Mouse (Mus musculus) ES-Bruce4 (cell line): ENCODE measurements around the gene Ptpn3.
A peak's percentile ranks its signal among the peaks of the same experiment; 100 is the strongest.

Experiments
- CTCF ChIP-seq: IDR thresholded peaks from one replicate; pipeline ENCODE4 v1.8.1; 2011; ENCODE audit warnings: low read depth, low read length
- EP300 ChIP-seq: IDR thresholded peaks from 2 replicates; pipeline ENCODE4 v1.6.1; 2011; ENCODE audit warnings: low read depth, low read length; ENCODE audit not compliant: insufficient read depth
- POLR2A ChIP-seq: IDR thresholded peaks from one replicate; pipeline ENCODE4 v1.8.1; 2011; ENCODE audit warnings: low read length; ENCODE audit not compliant: insufficient read depth

DNA sequence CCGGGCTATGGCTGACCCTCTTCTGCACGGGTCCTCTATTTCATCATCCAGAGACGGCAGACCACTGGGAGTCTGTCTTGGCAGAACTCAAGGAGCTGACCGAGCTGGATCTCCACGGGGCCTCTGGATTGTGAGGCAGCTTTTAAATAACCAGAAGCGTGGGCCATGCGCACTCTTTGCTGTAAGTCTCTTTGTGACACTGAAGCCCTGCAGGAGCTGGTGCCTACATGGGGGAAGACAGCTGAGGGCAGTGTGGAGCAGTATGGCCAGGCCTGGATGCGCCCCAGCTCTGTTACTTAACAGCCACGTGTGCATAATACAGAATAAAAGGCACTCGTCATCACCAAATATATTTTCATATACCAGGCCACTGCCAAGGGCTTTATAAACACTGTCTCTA lies 60.7 kb downstream of the Ptpn3 start:
- TF ChIP-seq POLR2A = no peak
- TF ChIP-seq CTCF = peak; percentile 2
- TF ChIP-seq EP300 = no peak
